Mouse (Mus musculus) kidney, adult 2 months (tissue): Measurements from ENCODE around the gene Rhob.

Experiments
- CTCF ChIP-seq: fragments of 200-500 bp; conservative IDR thresholded peaks from 2 replicates; pipeline ENCODE4 v1.5.1; 2011; ENCODE audit warnings: low read depth, mild to moderate bottlenecking, control low read depth, low read length, moderate library complexity, mixed read lengths; ENCODE audit not compliant: insufficient read depth, insufficient read length
- POLR2A ChIP-seq: fragments of 200-500 bp; IDR thresholded peaks from one replicate; pipeline ENCODE4 v1.6.1; 2011; ENCODE audit warnings: low read depth, low read length, control low read depth

DNA sequence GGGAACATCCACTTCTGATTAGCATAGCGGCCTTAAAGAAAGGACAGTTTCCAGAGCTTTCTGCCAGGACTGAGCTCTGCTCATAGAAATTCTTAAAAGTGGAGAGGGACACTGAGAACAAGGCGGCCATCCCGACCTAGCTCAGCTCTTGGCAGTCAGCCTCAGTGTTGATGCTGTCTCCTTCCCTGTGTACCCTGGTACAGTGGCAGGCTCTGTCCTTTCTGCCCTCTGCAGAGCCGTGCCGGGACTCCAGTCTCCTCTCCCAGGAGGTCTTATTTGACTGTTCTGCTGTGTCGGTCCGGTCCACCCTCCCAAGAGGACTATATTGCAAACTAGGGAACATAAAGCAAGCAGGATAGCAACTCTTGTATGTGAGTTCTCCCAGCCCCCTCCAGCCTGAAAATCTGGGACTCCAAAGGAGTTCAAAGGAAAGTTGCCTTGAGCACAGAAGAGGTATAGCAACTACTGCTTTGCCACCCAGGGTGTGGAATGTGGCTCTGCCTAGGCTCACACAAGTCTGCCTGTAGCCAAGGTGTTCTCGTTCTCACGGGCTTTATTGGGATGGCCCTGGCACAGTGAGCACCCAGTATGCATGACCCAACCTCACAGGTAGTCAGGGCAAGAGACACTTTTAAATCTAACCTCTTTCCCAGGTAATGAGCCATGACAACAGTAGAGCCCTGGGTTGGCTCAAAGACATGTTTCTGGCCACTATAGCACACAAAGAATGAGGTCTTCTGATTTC lies 36.6 kb upstream of the Rhob start:
- TF ChIP-seq POLR2A (no peak), CTCF (no peak)
